Mouse (Mus musculus) CH12.LX (cell line): Measurements from ENCODE around the gene Ube2v1.

Experiments
- BHLHE40 ChIP-seq: IDR thresholded peaks from 2 replicates; pipeline ENCODE4 v1.6.1; 2011; ENCODE audit warnings: mild to moderate bottlenecking, low read depth, low read length, improper control_type of control experiment
- CHD2 ChIP-seq: IDR thresholded peaks from 2 replicates; pipeline ENCODE4 v1.6.1; 2011; ENCODE audit warnings: low read length, improper control_type of control experiment
- CTCF ChIP-seq, 2 experiments: IDR thresholded peaks in 1 of 2; conservative IDR thresholded peaks in 1 of 2; 2 replicates each; pipeline ENCODE4 v1.5.1; 2011 to 2012; ENCODE audit warnings: low read depth in 2 of 2, low read length in 2 of 2, improper control_type of control experiment in 1 of 2, inconsistent platforms in 1 of 2, mild to moderate bottlenecking in 1 of 2, moderate library complexity in 1 of 2
- E2F4 ChIP-seq: IDR thresholded peaks from 2 replicates; pipeline ENCODE4 v1.6.1; 2011; ENCODE audit warnings: low read depth, low read length, improper control_type of control experiment; ENCODE audit not compliant: insufficient replicate concordance
- JUND ChIP-seq: conservative IDR thresholded peaks from 2 replicates; pipeline ENCODE4 v1.6.1; 2011; ENCODE audit warnings: low read depth, low read length, improper control_type of control experiment
- MAFK ChIP-seq: IDR thresholded peaks from 2 replicates; pipeline ENCODE4 v1.6.1; 2011; ENCODE audit warnings: low read length, improper control_type of control experiment; ENCODE audit not compliant: insufficient replicate concordance
- MAX ChIP-seq: IDR thresholded peaks from 2 replicates; pipeline ENCODE4 v1.6.1; 2011; ENCODE audit warnings: low read length, improper control_type of control experiment
- MYC ChIP-seq: IDR thresholded peaks from 2 replicates; pipeline ENCODE4 v1.6.1; 2011; ENCODE audit warnings: low read depth, mild to moderate bottlenecking, improper control_type of control experiment, low read length
- POLR2A ChIP-seq: IDR thresholded peaks from 2 replicates; pipeline ENCODE4 v1.6.1; 2011; ENCODE audit warnings: low read depth, mild to moderate bottlenecking, improper control_type of control experiment, low read length
- RAD21 ChIP-seq: IDR thresholded peaks from 2 replicates; pipeline ENCODE4 v1.6.1; 2011; ENCODE audit warnings: low read depth, mild to moderate bottlenecking, low read length, improper control_type of control experiment, moderate library complexity
- USF2 ChIP-seq: conservative IDR thresholded peaks from 2 replicates; pipeline ENCODE4 v1.6.1; 2011; ENCODE audit warnings: low read depth, low read length, improper control_type of control experiment
- ZNF384 ChIP-seq: IDR thresholded peaks from 2 replicates; pipeline ENCODE4 v1.6.1; 2012; ENCODE audit warnings: low read depth, low read length, improper control_type of control experiment, inconsistent platforms

- TF ChIP-seq JUND (no peak), POLR2A (no peak), USF2 (no peak), CHD2 (no peak), CTCF (conservative IDR thresholded peaks at IDR 0.05 in 1 of 2, IDR thresholded peaks at IDR 0.05 in 1 of 2; ENCODE audit: low read depth in 2 of 2, low read length in 2 of 2) (no peak), BHLHE40 (peak; percentile 89), E2F4 (no peak), MAX (no peak), ZNF384 (no peak), MAFK (no peak), MYC (no peak), RAD21 (no peak; the same call in 1 of the 2 replicates)
These were observed 46.6 kb downstream of the Ube2v1 start for GRCm38 (mm10) chr2:167585273-167585672.
